Mouse (Mus musculus) stomach, postnatal 0 days (tissue): Measurements from ENCODE around the gene Mical3. TPM values are rescaled to one million over a fixed set of nuclear protein-coding genes. Genes with fewer than 3 reads are reported as not detected.

ENCODE experiments used
- ATAC-seq: fragments of 200-750 bp; cut with Nextera tagmentation; 2 replicates; pipeline ENCODE4 v1.8.0; 2017; ENCODE audit not compliant: low FRiP score, low TSS enrichment
- DNase-seq: peaks from one replicate; pipeline ENCODE4 v3.0.0-alpha.2; 2016; ENCODE audit warnings: low spot score
- H3K27ac ChIP-seq: fragments of 300-500 bp; sonication (generic); replicated peaks from 2 replicates; pipeline ENCODE4 v1.5.1; 2014; ENCODE audit warnings: mild to moderate bottlenecking, control low read depth
- H3K27me3 ChIP-seq: fragments of 300-500 bp; sonication (generic); 2 replicates; pipeline ENCODE4 v1.6.1; 2014; ENCODE audit warnings: low read length; ENCODE audit not compliant: control insufficient read depth, insufficient read depth
- H3K36me3 ChIP-seq: fragments of 300-500 bp; sonication (generic); 2 replicates; pipeline ENCODE4 v1.6.1; 2014; ENCODE audit warnings: low read length, mixed read lengths; ENCODE audit not compliant: control insufficient read depth, insufficient read depth
- H3K4me1 ChIP-seq: fragments of 300-500 bp; sonication (generic); replicated peaks from 2 replicates; pipeline ENCODE4 v1.6.1; 2014; ENCODE audit warnings: antibody characterized with exemption; ENCODE audit not compliant: control insufficient read depth, insufficient read depth
- H3K4me2 ChIP-seq: fragments of 300-500 bp; sonication (generic); replicated peaks from 2 replicates; pipeline ENCODE4 v1.6.1; 2014; ENCODE audit warnings: low read depth, mild to moderate bottlenecking, control low read depth, moderate library complexity
- H3K4me3 ChIP-seq: fragments of 300-500 bp; sonication (generic); 2 replicates; pipeline ENCODE4 v1.5.1; 2014; ENCODE audit warnings: low read depth, low read length, control low read depth
- H3K9ac ChIP-seq: fragments of 300-500 bp; sonication (generic); 2 replicates; pipeline ENCODE4 v1.6.1; 2014; ENCODE audit warnings: mild to moderate bottlenecking, low read length, control low read depth, mixed read lengths
- H3K9me3 ChIP-seq: fragments of 300-500 bp; sonication (generic); 2 replicates; pipeline ENCODE4 v1.6.1; 2016; ENCODE audit warnings: low read length; ENCODE audit not compliant: control insufficient read depth
- CTCF ChIP-seq: IDR thresholded peaks from 2 replicates; pipeline ENCODE4 v1.5.1; 2016; ENCODE audit warnings: antibody characterized with exemption, low read depth, mild to moderate bottlenecking, moderate library complexity
- EP300 ChIP-seq: optimal IDR thresholded peaks from 2 replicates; pipeline ENCODE3; 2016; ENCODE audit warnings: antibody characterized with exemption
- WGBS: fragments of 180-500 bp; shearing (Covaris S2); extraction: QIAGEN DNeasy Blood & Tissue Kit; methylation state at CpG from one replicate; pipeline ENCODE4 v1.1.7; 2014; 5-methylcytosine and 5-hydroxymethylcytosine counted together
- polyA plus RNA-seq: library from polyadenylated mRNA; unstranded; fragments of >200 nt; fragmentation: Nextera tagmentation; extraction: Ambion mirVana; gene quantifications from 2 replicates; pipeline ENCODE4 v1.2.1, GENCODE M21; 2015

Gene Mical3
- polyA plus RNA-seq, 1 experiment from 2014 or later = 4.5 TPM

DNA sequence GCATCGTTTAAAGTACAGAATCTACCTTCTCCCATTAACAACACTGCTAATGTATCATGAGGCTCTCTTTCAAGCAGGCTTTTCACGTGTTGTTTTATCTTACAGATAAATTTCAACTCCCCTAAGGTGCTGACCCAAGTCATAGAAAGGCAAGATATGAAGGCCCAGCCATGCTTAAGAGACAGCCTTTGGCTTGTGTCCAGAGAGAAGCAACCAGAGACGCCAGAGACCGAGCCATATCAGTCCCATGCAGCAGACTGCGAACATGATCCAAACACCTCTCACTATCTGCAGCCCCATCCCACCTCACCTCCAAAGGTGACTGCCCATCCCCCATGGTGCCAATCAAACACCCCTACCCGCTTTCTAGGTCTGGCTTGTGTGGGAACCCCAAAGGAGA is 138.9 kb downstream of the Mical3 start:
- no peak for ATAC-seq
- Histone ChIP-seq H3K27ac (no peak overlapping the region), H3K4me1 (no peaks in the 10 kb centered on the region), H3K4me2 (no peak overlapping the region), H3K9ac (no peak overlapping the region), H3K4me3 (no peak overlapping the region), H3K9me3 (no peaks in the 10 kb centered on the region), H3K27me3 (no peaks in the 10 kb centered on the region), H3K36me3 (no peaks in the 10 kb centered on the region)
- DNase-seq = no peak
- TF ChIP-seq EP300 (no peak), CTCF (no peak)
- 75% methylated on average over 6 of the region's 6 CpGs for WGBS

DNA sequence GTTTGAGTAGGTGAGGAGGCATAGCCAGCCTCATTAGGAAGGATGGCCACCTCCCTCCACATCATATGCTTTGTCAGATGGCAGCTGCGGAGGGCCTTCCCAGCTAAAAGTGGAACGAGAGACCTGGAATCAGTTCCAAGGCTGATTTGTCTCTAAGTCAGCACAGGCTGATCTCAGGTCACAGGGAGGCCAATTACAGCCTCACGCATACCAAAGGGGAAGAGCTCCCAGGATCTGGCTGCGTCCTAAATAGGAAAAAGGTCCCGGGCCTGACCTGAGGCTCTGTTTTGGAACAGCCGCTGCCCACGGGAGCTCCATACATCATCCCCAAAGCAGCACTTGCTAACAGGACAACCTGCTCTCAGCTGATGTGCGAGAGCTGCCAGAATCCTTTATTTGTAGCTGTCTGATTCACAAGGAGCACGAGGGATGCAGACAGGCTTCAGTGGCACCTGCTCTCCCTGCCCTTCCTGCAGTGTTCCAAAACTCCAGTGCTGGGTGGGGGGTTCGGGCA is 143.2 kb downstream of the Mical3 start:
- TF ChIP-seq EP300 = no peak
- TF ChIP-seq CTCF = no peak
- Histone ChIP-seq H3K4me3 (no peak overlapping the region), H3K4me2 (no peak overlapping the region), H3K27ac (peak overlapping the region; percentile 20; the same call in 1 of the 2 replicates), H3K9me3 (no peaks in the 10 kb centered on the region), H3K36me3 (no peaks in the 10 kb centered on the region), H3K27me3 (no peaks in the 10 kb centered on the region), H3K4me1 (no peaks in the 10 kb centered on the region), H3K9ac (no peak overlapping the region)
- DNase-seq (no peak), ATAC-seq (peak; percentile 55; the same call in 1 of the 2 replicates)
- WGBS = 39% methylated on average over 10 of the region's 10 CpGs

DNA sequence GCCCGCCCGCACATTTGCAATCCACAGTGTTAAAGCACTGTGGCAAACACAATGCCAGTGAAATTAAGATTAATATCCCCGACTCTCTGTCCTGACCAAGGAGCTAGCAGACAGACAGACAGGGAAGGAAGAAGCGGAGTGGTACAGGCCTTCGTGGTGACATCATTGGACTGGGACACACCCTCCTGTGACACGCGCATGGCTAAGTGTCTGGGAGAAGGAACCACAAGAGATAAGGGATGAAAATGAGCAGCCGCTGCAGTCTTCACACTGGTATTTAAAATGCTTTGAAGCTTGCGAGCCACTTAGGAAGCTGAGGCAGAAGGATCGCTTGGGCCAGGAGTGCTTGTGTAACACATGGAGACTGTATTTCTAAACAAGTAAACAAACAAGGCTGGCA is 143.6 kb downstream of the Mical3 start:
- Histone ChIP-seq H3K4me2 (no peak overlapping the region), H3K9me3 (no peaks in the 10 kb centered on the region), H3K9ac (no peak overlapping the region), H3K36me3 (no peaks in the 10 kb centered on the region), H3K27me3 (no peaks in the 10 kb centered on the region), H3K27ac (peak overlapping the region; percentile 20; the same call in 1 of the 2 replicates), H3K4me1 (no peaks in the 10 kb centered on the region), H3K4me3 (no peak overlapping the region)
- no peak for ATAC-seq
- TF ChIP-seq EP300 (no peak), CTCF (no peak)
- no peak for DNase-seq
- WGBS = 68% methylated on average over 10 of the region's 10 CpGs

DNA sequence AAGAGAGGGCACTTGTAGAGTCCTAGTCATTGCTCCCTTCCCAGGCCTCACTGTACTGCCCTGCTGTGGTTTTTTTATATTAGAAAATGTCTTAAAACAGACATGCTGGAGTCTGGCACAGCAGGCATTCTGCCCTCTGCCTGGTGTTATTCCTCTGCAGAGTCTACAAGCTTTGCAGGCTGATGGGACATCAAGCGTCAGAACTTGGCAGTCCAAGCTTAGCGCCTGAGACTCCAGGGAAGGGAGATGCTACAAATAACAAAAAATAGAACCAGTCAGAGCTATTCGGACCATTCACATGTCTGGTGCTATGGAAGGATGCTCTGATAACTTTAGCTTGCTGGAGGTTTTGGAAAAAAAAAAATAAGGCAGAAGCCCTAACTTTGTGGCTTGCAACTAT is 144.6 kb downstream of the Mical3 start:
- Histone ChIP-seq H3K36me3 (no peaks in the 10 kb centered on the region), H3K9me3 (no peaks in the 10 kb centered on the region), H3K9ac (no peak overlapping the region), H3K4me2 (no peak overlapping the region), H3K4me3 (no peak overlapping the region), H3K27me3 (no peaks in the 10 kb centered on the region), H3K27ac (no peak overlapping the region), H3K4me1 (no peaks in the 10 kb centered on the region)
- no peak for DNase-seq
- WGBS = 87% methylated on average over 3 of the region's 3 CpGs
- no peak for ATAC-seq
- TF ChIP-seq EP300 = no peak
- TF ChIP-seq CTCF = no peak

DNA sequence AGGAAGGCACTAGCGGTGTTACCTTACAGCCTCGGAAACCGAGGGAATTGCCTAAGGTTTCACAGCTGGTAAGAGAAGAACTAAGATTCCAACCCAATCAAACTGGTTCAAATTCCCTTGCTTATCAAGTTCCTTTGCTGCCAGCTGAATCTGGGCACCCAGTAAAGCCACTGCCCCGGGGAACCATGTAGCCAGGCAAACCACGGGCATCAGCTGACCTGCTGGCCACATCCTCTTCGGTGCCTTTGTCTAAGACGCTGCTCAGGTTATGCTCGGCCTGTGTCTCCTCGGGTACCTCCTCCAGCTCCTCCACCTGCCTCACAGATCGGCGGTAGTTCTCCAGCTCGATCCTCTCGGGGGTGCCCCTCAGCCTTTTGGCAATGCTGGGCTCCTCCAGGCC is 148.5 kb downstream of the Mical3 start:
- no peak overlapping the region for H3K4me2 ChIP-seq
- ATAC-seq (no peak), DNase-seq (no peak)
- H3K27ac ChIP-seq = no peak overlapping the region
- H3K36me3 ChIP-seq = no peaks in the 10 kb centered on the region
- no peak for TF ChIP-seq EP300
- no peak for TF ChIP-seq CTCF
- no peaks in the 10 kb centered on the region for H3K9me3 ChIP-seq
- H3K9ac ChIP-seq = no peak overlapping the region
- H3K4me3 ChIP-seq = no peak overlapping the region
- WGBS = 90% methylated on average over 13 of the region's 13 CpGs
- H3K4me1 ChIP-seq = no peaks in the 10 kb centered on the region
- H3K27me3 ChIP-seq = no peaks in the 10 kb centered on the region

DNA sequence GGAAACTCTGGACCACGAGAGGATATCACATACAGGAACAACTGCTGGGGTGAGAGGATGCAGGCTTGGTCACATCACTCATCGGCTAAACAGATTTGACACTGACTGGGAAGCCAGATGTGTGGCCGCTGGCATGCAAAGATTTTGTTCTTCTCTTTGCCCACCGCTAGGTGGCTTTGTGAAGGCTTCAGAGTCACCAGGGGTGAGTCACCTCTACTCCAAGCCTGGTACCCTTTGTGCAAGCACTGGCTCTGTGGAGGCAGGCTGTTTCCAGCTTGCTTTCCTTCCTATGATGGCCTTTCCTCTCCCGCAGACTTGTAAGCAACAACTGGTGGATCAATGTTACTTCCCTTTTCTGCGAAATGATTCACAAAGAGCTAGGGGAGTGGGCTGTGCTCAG is 149.3 kb downstream of the Mical3 start:
- no peak overlapping the region for H3K4me3 ChIP-seq
- H3K4me2 ChIP-seq = no peak overlapping the region
- H3K9ac ChIP-seq = no peak overlapping the region
- no peak for DNase-seq
- TF ChIP-seq EP300 (no peak), CTCF (peak; percentile 71)
- no peaks in the 10 kb centered on the region for H3K36me3 ChIP-seq
- ATAC-seq = peak; percentile 49
- no peaks in the 10 kb centered on the region for H3K27me3 ChIP-seq
- no peak overlapping the region for H3K27ac ChIP-seq
- 64% methylated on average over 6 of the region's 6 CpGs for WGBS
- H3K4me1 ChIP-seq = no peaks in the 10 kb centered on the region
- H3K9me3 ChIP-seq = no peaks in the 10 kb centered on the region
